Mouse (Mus musculus) E14TG2a.4 (cell line): ENCODE data around the gene Afmid.

Experiments used
- CTCF ChIP-seq: conservative IDR thresholded peaks from 2 replicates; pipeline ENCODE4 v1.5.1; 2014; ENCODE audit warnings: low read length
- NANOG ChIP-seq: IDR thresholded peaks from 2 replicates; pipeline ENCODE4 v1.6.1; 2014; ENCODE audit warnings: borderline replicate concordance, low read length, mixed read lengths
- POU5F1 ChIP-seq: IDR thresholded peaks from 2 replicates; pipeline ENCODE4 v1.6.1; 2014; ENCODE audit warnings: low read length, borderline replicate concordance

DNA sequence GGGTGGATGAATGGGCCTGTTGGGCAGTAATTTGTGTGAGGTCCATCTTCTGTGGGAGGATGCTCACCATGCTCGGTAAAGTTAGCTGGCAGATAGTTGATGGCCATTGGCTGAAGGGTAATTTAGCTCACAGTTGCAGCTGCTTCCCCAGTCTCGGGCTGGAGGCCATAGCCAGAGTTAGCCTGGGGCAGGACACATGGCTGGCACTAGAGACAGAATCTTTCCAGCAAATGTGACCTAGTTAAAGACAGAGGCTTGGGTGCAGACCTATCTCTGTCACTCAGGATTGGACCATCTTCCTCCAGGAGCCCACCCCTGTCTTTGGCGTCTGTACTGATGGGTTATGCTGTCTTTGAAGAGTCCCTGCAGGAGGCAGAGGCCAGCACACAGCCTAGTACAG is 32.7 kb downstream of the Afmid start:
- no peak for TF ChIP-seq CTCF
- no peak for TF ChIP-seq POU5F1
- no peak for TF ChIP-seq NANOG
